Mouse (Mus musculus) gastrocnemius, postnatal 4 days (tissue): Measurements from ENCODE around the gene Hist2h2ab. TPM values are rescaled to one million over a fixed set of nuclear protein-coding genes. Genes with fewer than 3 reads are reported as not detected.
"Not testable (repeated sequence)": the region's sequence is repeated elsewhere in the genome, so short reads cannot be mapped to it uniquely, and the experiment has no call there.

ENCODE experiments used
- DNase-seq, 2 experiments: peaks; one replicate each; pipeline ENCODE4 v3.0.0; 2021 to 2022; ENCODE audit warnings: low spot score in 2 of 2, mixed read lengths in 2 of 2
- long read RNA-seq, 2 experiments: library from polyadenylated mRNA; stranded (forward); transcript quantifications; one replicate each; pipeline ENCODE4 v2.0.0; 2021
- total RNA-seq, 2 experiments: library from RNA; stranded (reverse); gene quantifications; 2 replicates each; pipeline ENCODE4 v1.2.3; 2021

Gene Hist2h2ab
- total RNA-seq, result 10 to 100 TPM; 15.6 TPM
- long read RNA-seq, experiment 1, result 0 reads
- long read RNA-seq, experiment 2, result 0 reads

- peak; percentile 31 to 65 for DNase-seq
Observed at GRCm38 (mm10) chr3:96219661-96220130, at the start of gene Hist2h2ab, which contains the start of gene Bola1. Hist2h2ab (plus strand) TSS chr3:96219865. Bola1 (minus strand) TSS chr3:96219709.

GRCm38 (mm10) chr3:96170276-96170675, 49.4 kb upstream of the Hist2h2ab start:
- no peak for DNase-seq

- DNase-seq, result no peak
Observed at GRCm38 (mm10) chr3:96170976-96171545, 48.6 kb upstream of the Hist2h2ab start.

GRCm38 (mm10) chr3:96171583-96172196, 48.0 kb upstream of the Hist2h2ab start:
- DNase-seq, result no peak

- peak; percentile 75 to 86 for DNase-seq
Observed at GRCm38 (mm10) chr3:96172197-96173178, 47.2 kb upstream of the Hist2h2ab start, which contains the start of gene Sf3b4. Sf3b4 (plus strand) TSS chr3:96172332.

- DNase-seq, result no peak
Observed at GRCm38 (mm10) chr3:96173185-96173584, 46.5 kb upstream of the Hist2h2ab start.

GRCm38 (mm10) chr3:96174042-96174441, 45.6 kb upstream of the Hist2h2ab start:
- not testable (repeated sequence) for DNase-seq

- no peak for DNase-seq
Observed at GRCm38 (mm10) chr3:96175251-96175650, 44.4 kb upstream of the Hist2h2ab start.

GRCm38 (mm10) chr3:96178427-96178826, 41.2 kb upstream of the Hist2h2ab start:
- DNase-seq, result no peak

- DNase-seq, result no peak
Observed at GRCm38 (mm10) chr3:96178902-96179301, 40.8 kb upstream of the Hist2h2ab start.

GRCm38 (mm10) chr3:96179531-96179930, 40.1 kb upstream of the Hist2h2ab start:
- no peak for DNase-seq

- DNase-seq, result no peak
Observed at GRCm38 (mm10) chr3:96180727-96181477, 38.8 kb upstream of the Hist2h2ab start, which contains the start of gene Sv2a. Sv2a (plus strand) TSS chr3:96181151.

- no peak for DNase-seq
Observed at GRCm38 (mm10) chr3:96181510-96182381, 37.9 kb upstream of the Hist2h2ab start.

GRCm38 (mm10) chr3:96182382-96182776, 37.3 kb upstream of the Hist2h2ab start:
- no peak for DNase-seq

- no peak for DNase-seq
Observed at GRCm38 (mm10) chr3:96192977-96193376, 26.7 kb upstream of the Hist2h2ab start.

- DNase-seq, result no peak
Observed at GRCm38 (mm10) chr3:96194966-96195365, 24.7 kb upstream of the Hist2h2ab start.

- DNase-seq, result no peak
Observed at GRCm38 (mm10) chr3:96195616-96196313, 23.9 kb upstream of the Hist2h2ab start.

- DNase-seq, result no peak
Observed at GRCm38 (mm10) chr3:96196437-96197128, 23.1 kb upstream of the Hist2h2ab start.
